Mouse (Mus musculus) neural tube, embryonic 13.5 days (tissue): ENCODE data around the gene Gmcl1. TPM values are rescaled to one million over a fixed set of nuclear protein-coding genes. Genes with fewer than 3 reads are reported as not detected.

Experiments
- ATAC-seq: fragments of 200-750 bp; cut with Nextera tagmentation; 2 replicates; pipeline ENCODE4 v1.8.0; 2017; ENCODE audit warnings: low read depth, mild to moderate bottlenecking, moderate TSS enrichment, moderate library complexity
- H3K27ac ChIP-seq: fragments of 300-500 bp; sonication (generic); replicated peaks from 2 replicates; pipeline ENCODE4 v1.5.1; 2015; ENCODE audit warnings: moderate library complexity, mild to moderate bottlenecking, inconsistent platforms
- H3K27me3 ChIP-seq: fragments of 300-500 bp; sonication (generic); 2 replicates; pipeline ENCODE4 v1.6.1; 2015; ENCODE audit warnings: mild to moderate bottlenecking, inconsistent platforms
- H3K36me3 ChIP-seq: fragments of 300-500 bp; sonication (generic); 2 replicates; pipeline ENCODE4 v1.6.1; 2015; ENCODE audit warnings: mild to moderate bottlenecking, inconsistent platforms
- H3K4me1 ChIP-seq: fragments of 300-500 bp; sonication (generic); replicated peaks from 2 replicates; pipeline ENCODE4 v1.6.1; 2015; ENCODE audit warnings: inconsistent platforms
- H3K4me2 ChIP-seq: fragments of 300-500 bp; sonication (generic); 2 replicates; pipeline ENCODE4 v1.6.1; 2015; ENCODE audit warnings: inconsistent platforms, mild to moderate bottlenecking, moderate library complexity
- H3K4me3 ChIP-seq: fragments of 300-500 bp; sonication (generic); 2 replicates; pipeline ENCODE4 v1.5.1; 2015; ENCODE audit warnings: mild to moderate bottlenecking, inconsistent platforms
- H3K9ac ChIP-seq: fragments of 300-500 bp; sonication (generic); 2 replicates; pipeline ENCODE4 v1.6.1; 2015; ENCODE audit warnings: moderate library complexity, mild to moderate bottlenecking, inconsistent platforms
- H3K9me3 ChIP-seq: fragments of 300-500 bp; sonication (generic); 2 replicates; pipeline ENCODE4 v1.6.1; 2016; ENCODE audit warnings: inconsistent platforms
- WGBS: fragments of 180-500 bp; shearing (Covaris S2); methylation state at CpG from one replicate; pipeline ENCODE4 v1.1.7; 2015; 5-methylcytosine and 5-hydroxymethylcytosine counted together
- polyA plus RNA-seq: library from polyadenylated mRNA; unstranded; fragments of >200 nt; fragmentation: Nextera tagmentation; extraction: Ambion mirVana; gene quantifications from 2 replicates; pipeline ENCODE4 v1.2.1, GENCODE M21; 2015

Gene Gmcl1
- polyA plus RNA-seq, 1 experiment from 2014 or later, result 48.9 TPM

GRCm38 (mm10) chr6:86645551-86645950 is 87.6 kb downstream of the Gmcl1 start:
- H3K9ac ChIP-seq, result no peak overlapping the region
- no peaks in the 10 kb centered on the region for H3K9me3 ChIP-seq
- H3K4me3 ChIP-seq, result no peak overlapping the region
- no peaks in the 10 kb centered on the region for H3K4me1 ChIP-seq
- H3K36me3 ChIP-seq, result peaks cover 27% of the 10 kb centered on the region
- no peak overlapping the region for H3K27ac ChIP-seq
- no peak overlapping the region for H3K4me2 ChIP-seq
- 80% methylated on average over 4 of the region's 4 CpGs for WGBS
- no peaks in the 10 kb centered on the region for H3K27me3 ChIP-seq
- ATAC-seq, result no peak

- no peak for ATAC-seq
- Histone ChIP-seq H3K4me3 (no peak overlapping the region), H3K36me3 (peaks cover 21% of the 10 kb centered on the region), H3K27me3 (no peaks in the 10 kb centered on the region), H3K9me3 (no peaks in the 10 kb centered on the region), H3K27ac (no peak overlapping the region), H3K9ac (no peak overlapping the region), H3K4me2 (no peak overlapping the region), H3K4me1 (no peaks in the 10 kb centered on the region)
- 93% methylated on average over 3 of the region's 3 CpGs for WGBS
Observed at GRCm38 (mm10) chr6:86644775-86645400, 88.3 kb downstream of the Gmcl1 start.

Other genes starting within 250 kb of the Gmcl1 start
- 431 and 435 TPM in 2 replicates for gene Pcbp1, start 207.1 kb downstream of the Gmcl1 start, polyA plus RNA-seq
- 0.88 and 1.1 TPM in 2 replicates for gene Asprv1, start 105.2 kb downstream of the Gmcl1 start, polyA plus RNA-seq
- 23.8 and 27.4 TPM in 2 replicates for gene Mxd1, start 64.2 kb downstream of the Gmcl1 start, polyA plus RNA-seq
- gene Snrnp27, start 48.9 kb downstream of the Gmcl1 start, polyA plus RNA-seq, result 101 and 112 TPM in 2 replicates
- gene Anxa4, start 60.2 kb upstream of the Gmcl1 start, polyA plus RNA-seq, result 5.2 and 6.8 TPM in 2 replicates
- 37.3 and 42.7 TPM in 2 replicates for gene Aak1, start 116.1 kb upstream of the Gmcl1 start, polyA plus RNA-seq